Mouse (Mus musculus): ENCODE measurements around the gene Mad1l1. TPM values are rescaled to one million over a fixed set of nuclear protein-coding genes. Genes with fewer than 3 reads are reported as not detected.
A peak's percentile ranks its signal among the peaks of the same experiment; 100 is the strongest.

Mad1l1 gene
- polyA plus RNA-seq, 1 experiment from 2014 or later: 39.8 TPM

GRCm38 (mm10) chr5:140141336-140141735 is 180.0 kb downstream of the Mad1l1 start:
- Histone ChIP-seq H3K9me3 (no peaks in the 10 kb centered on the region), H3K9ac (no peak overlapping the region), H3K27me3 (replicated peaks) (no peaks in the 10 kb centered on the region), H3K4me2 (no peak overlapping the region), H3K4me3 (replicated peaks) (no peak overlapping the region), H3K36me3 (no peaks in the 10 kb centered on the region), H3K27ac (no peak overlapping the region), H3K4me1 (no peaks in the 10 kb centered on the region)
- 82% methylated on average over 4 of the region's 4 CpGs for WGBS
- no peak for ATAC-seq (ENCODE audit: insufficient read depth, low FRiP score, low read depth)

GRCm38 (mm10) chr5:140140214-140140613 is 181.1 kb downstream of the Mad1l1 start:
- no peaks in the 10 kb centered on the region for H3K27me3 ChIP-seq (replicated peaks)
- no peak for ATAC-seq (ENCODE audit: insufficient read depth, low FRiP score, low read depth)
- no peak overlapping the region for H3K9ac ChIP-seq
- H3K36me3 ChIP-seq: no peaks in the 10 kb centered on the region
- H3K4me3 ChIP-seq (replicated peaks): no peak overlapping the region
- no peaks in the 10 kb centered on the region for H3K4me1 ChIP-seq
- no peaks in the 10 kb centered on the region for H3K9me3 ChIP-seq
- no peak overlapping the region for H3K27ac ChIP-seq
- no peak overlapping the region for H3K4me2 ChIP-seq

DNA sequence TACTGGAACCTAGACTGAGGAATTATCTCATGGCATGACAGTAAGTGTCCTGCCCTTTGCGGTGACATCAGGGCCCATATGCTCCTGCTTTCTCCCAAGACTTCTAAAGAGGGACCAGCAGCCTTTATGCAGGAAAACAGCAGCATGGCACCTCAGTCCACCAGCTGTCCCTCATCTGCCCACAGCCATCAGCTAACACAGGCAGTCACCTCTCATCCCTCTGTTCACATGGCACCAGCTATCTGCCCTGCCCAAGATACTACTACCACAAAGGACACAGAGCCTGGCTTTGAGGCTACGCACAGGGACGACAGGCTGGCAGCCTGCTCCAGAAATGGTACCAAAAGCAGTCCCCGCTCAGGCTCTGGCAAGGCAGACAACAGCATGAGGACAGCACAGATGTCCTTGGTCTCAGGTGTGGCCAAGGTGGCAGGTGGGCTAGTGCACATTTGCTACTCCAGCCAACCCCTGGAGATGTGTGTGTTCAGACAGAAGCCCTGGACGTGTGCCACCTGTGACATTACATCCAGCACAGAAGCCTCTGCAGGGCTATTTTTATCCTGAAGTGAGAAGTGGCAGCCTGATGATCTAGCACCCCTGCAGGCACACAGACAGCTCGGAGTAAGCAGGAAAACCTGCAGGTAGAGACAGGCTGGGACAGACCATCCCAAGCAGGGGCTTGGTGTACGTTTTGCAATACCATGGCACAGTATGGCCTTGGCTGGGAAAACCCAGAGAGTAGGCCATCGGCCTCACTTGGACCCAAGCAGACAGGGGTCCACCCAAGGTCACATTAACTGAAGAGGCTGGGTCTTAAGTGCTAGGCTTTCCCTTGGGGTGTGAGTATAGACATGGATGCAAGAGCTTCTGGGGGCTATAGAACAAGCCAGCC is 185.4 kb downstream of the Mad1l1 start:
- Histone ChIP-seq H3K4me1 (no peaks in the 10 kb centered on the region), H3K9ac (no peak overlapping the region), H3K4me3 (replicated peaks) (no peak overlapping the region), H3K36me3 (no peaks in the 10 kb centered on the region), H3K9me3 (no peaks in the 10 kb centered on the region), H3K4me2 (no peak overlapping the region), H3K27me3 (replicated peaks) (no peaks in the 10 kb centered on the region), H3K27ac (no peak overlapping the region)
- ATAC-seq (ENCODE audit: insufficient read depth, low FRiP score, low read depth): no peak
- 78% methylated on average over 8 of the region's 8 CpGs for WGBS

- Histone ChIP-seq H3K4me3 (replicated peaks) (no peak overlapping the region), H3K27ac (no peak overlapping the region), H3K9me3 (no peaks in the 10 kb centered on the region), H3K4me2 (no peak overlapping the region), H3K27me3 (replicated peaks) (no peaks in the 10 kb centered on the region), H3K36me3 (no peaks in the 10 kb centered on the region), H3K4me1 (no peaks in the 10 kb centered on the region), H3K9ac (no peak overlapping the region)
- no peak for ATAC-seq (ENCODE audit: insufficient read depth, low FRiP score, low read depth)
- 82% methylated on average over 7 of the region's 7 CpGs for WGBS
Observed at GRCm38 (mm10) chr5:140134021-140134420, 187.3 kb downstream of the Mad1l1 start.

DNA sequence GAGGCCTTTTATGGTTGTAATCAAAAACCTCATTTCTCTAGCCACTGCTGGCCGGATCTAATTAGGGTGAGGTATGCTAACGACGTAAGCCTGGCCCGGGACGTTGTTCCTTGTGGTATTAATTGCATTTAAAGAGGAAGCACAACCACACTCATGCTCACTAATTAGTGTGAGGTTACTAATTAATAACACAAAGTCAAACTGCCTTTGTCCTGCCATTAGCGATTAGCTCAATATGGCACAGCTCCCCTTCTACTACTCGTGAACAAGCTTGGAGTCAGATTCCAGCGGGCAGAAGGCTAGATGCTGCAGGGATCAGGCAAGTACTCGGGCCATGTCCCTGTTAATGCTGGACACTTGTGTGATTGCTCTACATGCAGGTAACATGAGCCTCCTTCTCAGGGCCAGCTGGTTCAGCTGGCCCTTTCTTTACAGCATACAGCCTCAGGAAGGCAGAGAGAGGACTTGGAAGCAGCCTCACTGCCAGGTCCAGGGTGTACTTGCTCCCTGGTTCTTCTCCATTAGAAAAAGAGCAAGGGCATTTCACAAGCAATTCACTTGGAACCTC is 192.9 kb downstream of the Mad1l1 start:
- no peaks in the 10 kb centered on the region for H3K27me3 ChIP-seq (replicated peaks)
- H3K36me3 ChIP-seq: 0 out of 2 replicates have a peak, but pooled peaks cover 2% of the 10 kb centered on the region
- H3K4me1 ChIP-seq: 0 out of 2 replicates have a peak, but pooled peaks cover 4% of the 10 kb centered on the region
- no peaks in the 10 kb centered on the region for H3K9me3 ChIP-seq
- ATAC-seq (ENCODE audit: insufficient read depth, low FRiP score, low read depth): no peak
- 80% methylated on average over 9 of the region's 9 CpGs for WGBS
- no peak overlapping the region for H3K4me3 ChIP-seq (replicated peaks)
- H3K9ac ChIP-seq: no peak overlapping the region
- H3K27ac ChIP-seq: no peak overlapping the region
- H3K4me2 ChIP-seq: no peak overlapping the region

- H3K4me3 ChIP-seq (replicated peaks): no peak overlapping the region
- H3K27me3 ChIP-seq (replicated peaks): no peaks in the 10 kb centered on the region
- no peak overlapping the region for H3K9ac ChIP-seq
- H3K4me1 ChIP-seq: 0 out of 2 replicates have a peak, but pooled peaks cover 4% of the 10 kb centered on the region
- no peaks in the 10 kb centered on the region for H3K9me3 ChIP-seq
- no peak overlapping the region for H3K27ac ChIP-seq
- H3K36me3 ChIP-seq: 0 out of 2 replicates have a peak, but pooled peaks cover 2% of the 10 kb centered on the region
- H3K4me2 ChIP-seq: no peak overlapping the region
- no peak for ATAC-seq (ENCODE audit: insufficient read depth, low FRiP score, low read depth)
- 85% methylated on average over 7 of the region's 7 CpGs for WGBS
Observed at GRCm38 (mm10) chr5:140127981-140128380, 193.4 kb downstream of the Mad1l1 start.

GRCm38 (mm10) chr5:140124626-140125025 is 196.7 kb downstream of the Mad1l1 start:
- no peak overlapping the region for H3K9ac ChIP-seq
- peaks cover 7% of the 10 kb centered on the region; the same call in 1 of the 2 replicates for H3K4me1 ChIP-seq
- H3K4me3 ChIP-seq (replicated peaks): no peak overlapping the region
- no peaks in the 10 kb centered on the region for H3K9me3 ChIP-seq
- H3K4me2 ChIP-seq: no peak overlapping the region
- H3K27me3 ChIP-seq (replicated peaks): no peaks in the 10 kb centered on the region
- WGBS: 81% methylated on average over 1 of the region's 1 CpGs
- 0 out of 2 replicates have a peak overlapping the region, but pooled peaks have one; percentile 63 for H3K27ac ChIP-seq
- H3K36me3 ChIP-seq: 0 out of 2 replicates have a peak, but pooled peaks cover 2% of the 10 kb centered on the region
- ATAC-seq (ENCODE audit: insufficient read depth, low FRiP score, low read depth): no peak

DNA sequence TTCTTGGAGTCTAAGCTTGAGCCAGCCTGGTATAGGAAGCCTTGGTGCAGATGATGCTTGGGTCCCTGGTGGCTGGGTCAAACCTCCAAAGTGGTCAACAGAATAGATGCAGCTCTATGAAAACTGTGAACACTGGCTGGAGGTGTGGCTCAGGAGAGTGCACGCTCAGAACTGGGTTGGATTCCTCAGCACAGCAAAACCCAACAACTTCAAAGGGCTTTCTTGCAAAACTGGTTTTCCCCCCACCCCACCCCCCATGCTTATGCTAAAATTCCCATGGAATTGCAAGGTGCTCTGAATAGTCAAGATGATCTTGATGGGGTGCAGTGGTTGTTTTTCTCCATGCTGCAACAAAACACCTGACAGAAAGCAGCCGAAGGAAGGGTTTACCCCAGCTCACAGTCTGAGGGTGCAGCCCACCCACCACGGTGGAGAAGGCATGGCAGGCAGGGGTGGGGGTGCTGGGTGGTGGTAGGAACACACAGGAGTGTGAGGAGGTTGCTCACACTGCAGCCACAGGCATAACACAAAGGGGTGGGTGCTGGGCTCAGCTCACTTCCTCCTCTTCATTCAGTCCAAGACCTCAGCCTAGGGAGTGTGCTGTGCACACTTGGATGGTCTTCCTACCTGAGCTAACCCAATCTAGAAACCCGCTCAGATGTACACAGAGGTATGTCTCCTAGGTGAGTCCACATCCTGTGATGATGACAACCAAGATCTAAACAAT is 197.5 kb downstream of the Mad1l1 start:
- ATAC-seq (ENCODE audit: insufficient read depth, low FRiP score, low read depth): peak; percentile 28; the same call in 1 of the 2 replicates
- Histone ChIP-seq H3K4me1 (peaks cover 7% of the 10 kb centered on the region; the same call in 1 of the 2 replicates), H3K4me2 (no peak overlapping the region), H3K27me3 (replicated peaks) (no peaks in the 10 kb centered on the region), H3K4me3 (replicated peaks) (no peak overlapping the region), H3K9me3 (no peaks in the 10 kb centered on the region), H3K9ac (no peak overlapping the region), H3K27ac (peak overlapping the region; percentile 63), H3K36me3 (0 out of 2 replicates have a peak, but pooled peaks cover 2% of the 10 kb centered on the region)
- WGBS: 53% methylated on average over 4 of the region's 4 CpGs

- ATAC-seq (ENCODE audit: insufficient read depth, low FRiP score, low read depth): no peak
- no peaks in the 10 kb centered on the region for H3K27me3 ChIP-seq (replicated peaks)
Observed at GRCm38 (mm10) chr5:140123194-140123593, 198.2 kb downstream of the Mad1l1 start.

GRCm38 (mm10) chr5:140121966-140122365 is 199.4 kb downstream of the Mad1l1 start:
- no peaks in the 10 kb centered on the region for H3K36me3 ChIP-seq
- ATAC-seq (ENCODE audit: insufficient read depth, low FRiP score, low read depth): no peak
- peaks cover 7% of the 10 kb centered on the region; the same call in 1 of the 2 replicates for H3K4me1 ChIP-seq
- no peak overlapping the region for H3K4me2 ChIP-seq
- H3K9me3 ChIP-seq: no peaks in the 10 kb centered on the region
- 79% methylated on average over 3 of the region's 3 CpGs for WGBS
- H3K27ac ChIP-seq: no peak overlapping the region
- no peaks in the 10 kb centered on the region for H3K27me3 ChIP-seq (replicated peaks)
- H3K9ac ChIP-seq: no peak overlapping the region
- H3K4me3 ChIP-seq (replicated peaks): no peak overlapping the region

More at GRCm38 (mm10) chr5:140123194-140123593, 198.2 kb downstream of the Mad1l1 start:
- Histone ChIP-seq H3K27ac (no peak overlapping the region; the same call in 1 of the 2 replicates), H3K9me3 (no peaks in the 10 kb centered on the region), H3K9ac (no peak overlapping the region), H3K36me3 (0 out of 2 replicates have a peak, but pooled peaks cover 2% of the 10 kb centered on the region), H3K4me3 (replicated peaks) (no peak overlapping the region), H3K4me1 (peaks cover 7% of the 10 kb centered on the region; the same call in 1 of the 2 replicates), H3K4me2 (no peak overlapping the region)
- WGBS: 31% methylated on average over 5 of the region's 5 CpGs

- Histone ChIP-seq H3K4me1 (peaks cover 15% of the 10 kb centered on the region), H3K9me3 (no peaks in the 10 kb centered on the region), H3K27ac (no peak overlapping the region), H3K27me3 (replicated peaks) (no peaks in the 10 kb centered on the region), H3K9ac (no peak overlapping the region), H3K36me3 (no peaks in the 10 kb centered on the region), H3K4me3 (replicated peaks) (no peak overlapping the region), H3K4me2 (no peak overlapping the region)
- WGBS: 88% methylated on average over 3 of the region's 3 CpGs
- ATAC-seq (ENCODE audit: insufficient read depth, low FRiP score, low read depth): no peak
Observed at GRCm38 (mm10) chr5:140118921-140119320, 202.4 kb downstream of the Mad1l1 start.
